Mouse (Mus musculus) spleen, embryonic (tissue): ENCODE data around the gene Bola2.

Experiments
- CTCF ChIA-PET: fragments of 350-600 bp; sonication (Branson Sonifier 250); formaldehyde crosslinking; loops from one replicate; lab custom pipeline; 2022; lab: Charles Lee

The Bola2 gene

GRCm38 (mm10) chr7:126748824-126749223, 53.6 kb downstream of the Bola2 start:
- CTCF ChIA-PET, result interaction anchor here (0.8 kb wide), 1 partner anchor 23 kb away, joined by 10 read pairs; no protein-coding TSS in a partner anchor
